Mouse (Mus musculus) CH12.LX (cell line): ENCODE measurements around the gene Wnk2. TPM values are rescaled to one million over a fixed set of nuclear protein-coding genes. Genes with fewer than 3 reads are reported as not detected.

Experiments used
- DNase-seq: peaks from one replicate; pipeline ENCODE4 v3.0.0-alpha.2; 2013; ENCODE audit errors: extremely low read depth
- H3K27ac ChIP-seq: 2 replicates; pipeline ENCODE4 v1.5.1; 2012; ENCODE audit warnings: low read depth, mild to moderate bottlenecking, control low read depth, moderate library complexity; ENCODE audit not compliant: insufficient read depth
- H3K27me3 ChIP-seq: replicated peaks from 2 replicates; pipeline ENCODE3; 2012; ENCODE audit warnings: inconsistent platforms
- H3K36me3 ChIP-seq, 2 experiments: replicated peaks in 1 of 2; 2 replicates each; pipeline versions ENCODE3 to v1.6.1; 2012; ENCODE audit warnings: inconsistent platforms in 1 of 2, low read length in 1 of 2, mild to moderate bottlenecking in 1 of 2, mixed read lengths in 1 of 2, moderate library complexity in 1 of 2; ENCODE audit not compliant: control insufficient read depth in 1 of 2, insufficient read depth in 1 of 2
- H3K4me1 ChIP-seq, 2 experiments: 2 replicates each; pipeline ENCODE4 v1.6.1; 2012; ENCODE audit warnings: inconsistent platforms in 1 of 2, moderate library complexity in 1 of 2; ENCODE audit not compliant: insufficient read depth in 2 of 2, control insufficient read depth in 1 of 2
- H3K4me2 ChIP-seq: 2 replicates; pipeline ENCODE4 v1.6.1; 2012; ENCODE audit warnings: low read depth, mild to moderate bottlenecking, control low read depth; ENCODE audit not compliant: poor library complexity, insufficient read depth, severe bottlenecking
- H3K4me3 ChIP-seq, 3 experiments: fragments of 150-350 bp in 1 of 3; sonication (generic) in 1 of 3; replicated peaks in 1 of 3; 2 replicates each; pipeline versions ENCODE3 to v1.5.1; 2011 to 2012; ENCODE audit warnings: low read depth in 2 of 3, low read length in 2 of 3, mild to moderate bottlenecking in 2 of 3, moderate library complexity in 2 of 3, control low read depth in 1 of 3, improper control_type of control experiment in 1 of 3, inconsistent platforms in 1 of 3, mixed read lengths in 1 of 3; ENCODE audit not compliant: poor library complexity in 1 of 3
- H3K79me2 ChIP-seq: replicated peaks from 2 replicates; pipeline ENCODE4 v1.6.1; 2012; ENCODE audit warnings: mild to moderate bottlenecking, moderate library complexity; ENCODE audit not compliant: control insufficient read depth, poor library complexity, insufficient read depth, severe bottlenecking; ENCODE audit errors: extremely low read depth
- H3K9ac ChIP-seq: 2 replicates; pipeline ENCODE4 v1.6.1; 2012; ENCODE audit warnings: low read depth, mild to moderate bottlenecking, control low read depth, moderate library complexity; ENCODE audit not compliant: insufficient read depth
- H3K9me3 ChIP-seq: replicated peaks from 2 replicates; pipeline ENCODE3; 2012; ENCODE audit warnings: low read length, inconsistent platforms, mixed read lengths
- EP300 ChIP-seq: IDR thresholded peaks from 2 replicates; pipeline ENCODE4 v1.6.1; 2011; ENCODE audit warnings: low read length, improper control_type of control experiment
- GABPA ChIP-seq: IDR thresholded peaks from 2 replicates; pipeline ENCODE4 v1.6.1; 2012; ENCODE audit warnings: low read depth, low read length, improper control_type of control experiment, inconsistent platforms; ENCODE audit not compliant: insufficient replicate concordance
- JUND ChIP-seq: conservative IDR thresholded peaks from 2 replicates; pipeline ENCODE4 v1.6.1; 2011; ENCODE audit warnings: low read depth, low read length, improper control_type of control experiment
- MYC ChIP-seq: IDR thresholded peaks from 2 replicates; pipeline ENCODE4 v1.6.1; 2011; ENCODE audit warnings: low read depth, mild to moderate bottlenecking, improper control_type of control experiment, low read length
- NELFE ChIP-seq: IDR thresholded peaks from 2 replicates; pipeline ENCODE4 v1.6.1; 2011; ENCODE audit warnings: low read depth, low read length, improper control_type of control experiment
- PAX5 ChIP-seq: IDR thresholded peaks from 2 replicates; pipeline ENCODE4 v1.6.1; 2012; ENCODE audit warnings: low read length, inconsistent platforms, mixed read lengths
- POLR2A ChIP-seq: IDR thresholded peaks from 2 replicates; pipeline ENCODE4 v1.6.1; 2011; ENCODE audit warnings: low read depth, mild to moderate bottlenecking, improper control_type of control experiment, low read length
- ZMIZ1 ChIP-seq: IDR thresholded peaks from 2 replicates; pipeline ENCODE4 v1.6.1; 2012; ENCODE audit warnings: low read depth, mild to moderate bottlenecking, inconsistent platforms, low read length, improper control_type of control experiment
- dilution Hi-C: fragments of 300-500 bp; cut with MboI; formaldehyde crosslinking; loops from 2 replicates; pipeline ENCODE4 v1.14.3; 2020; ENCODE audit warnings: low sequenced_read_pairs; ENCODE audit not compliant: extremely low pct_unique_long_range_greater_than_20kb, extremely low pct_ligation_motif_present
- in situ Hi-C: fragments of 300-500 bp; cut with MboI; formaldehyde crosslinking; loops from 3 replicates; pipeline ENCODE4 v1.14.3; 2019; ENCODE audit warnings: low sequenced_read_pairs, low pct_ligation_motif_present, low pct_unique_long_range_greater_than_20kb, mixed read lengths
- polyA plus RNA-seq: library from polyadenylated mRNA; unstranded; fragments of >175 nt; gene quantifications from 2 replicates; pipeline ENCODE4 v1.2.1, GENCODE M21; 2012; ENCODE audit warnings: low read depth; ENCODE audit not compliant: insufficient read length
- total RNA-seq, 2 experiments: library from RNA; depleted of rRNA; stranded (reverse); fragments of 300-350 nt in 1 of 2; fragments of >200 nt in 1 of 2; gene quantifications; 2 replicates each; pipeline ENCODE4 v1.2.3; 2012 to 2014

Wnk2 gene
- total and polyA plus RNA-seq, 3 experiments: 0.04 TPM; not detected in 2

DNA sequence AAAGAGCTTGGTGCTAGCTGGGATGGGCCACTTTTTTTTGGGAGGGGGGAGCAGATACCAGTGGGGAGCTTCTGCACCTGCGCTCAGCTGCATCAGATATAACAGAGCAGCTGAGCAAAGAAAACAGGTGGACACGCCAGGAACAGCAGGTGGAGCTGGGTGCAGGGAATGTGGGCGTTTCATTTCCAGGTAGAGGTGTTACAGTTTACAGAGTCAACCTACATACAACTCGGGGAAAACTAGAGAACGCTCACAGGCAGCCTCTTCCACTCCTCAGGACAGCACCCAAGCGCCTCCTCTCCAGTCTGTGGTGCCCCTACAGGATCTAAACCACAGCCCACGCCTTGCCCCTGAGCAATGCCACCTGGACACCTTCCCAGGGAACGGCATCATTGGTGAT is 35.2 kb downstream of the Wnk2 start:
- H3K9ac ChIP-seq: no peak overlapping the region
- no peak overlapping the region for H3K4me3 ChIP-seq
- H3K79me2 ChIP-seq: no peaks in the 10 kb centered on the region
- no peak overlapping the region for H3K4me2 ChIP-seq
- dilution Hi-C loops: no loop called here
- no peaks in the 10 kb centered on the region for H3K27me3 ChIP-seq
- no peak overlapping the region for H3K27ac ChIP-seq
- no peak for TF ChIP-seq MYC
- no peak for TF ChIP-seq EP300
- in situ Hi-C loops: no loop called here
- peaks cover 2 to 21% of the 10 kb centered on the region in 2 experiments; a peak in 2 of 4 replicates for H3K4me1 ChIP-seq
- H3K36me3 ChIP-seq: no peaks in the 10 kb centered on the region
- no peak for DNase-seq
- no peaks in the 10 kb centered on the region for H3K9me3 ChIP-seq

DNA sequence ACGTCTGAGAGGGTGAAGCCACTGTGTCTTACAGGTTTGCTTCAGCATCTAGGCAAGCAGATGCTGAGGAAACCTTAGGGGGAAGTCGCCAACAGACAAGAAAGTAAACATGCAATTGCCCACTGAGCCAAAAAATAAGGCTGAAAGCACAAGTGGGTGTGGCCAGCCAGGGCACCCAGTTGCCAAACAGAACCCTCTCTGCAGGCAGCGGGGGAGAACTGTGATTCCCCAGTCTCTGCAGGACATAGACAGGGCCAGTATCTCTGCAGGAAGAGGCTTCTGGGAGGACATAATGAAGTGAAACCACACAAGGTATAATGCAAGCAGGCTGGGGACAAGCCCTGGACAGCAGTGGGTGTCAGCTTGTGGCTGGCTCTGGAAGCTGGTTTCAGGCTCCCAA is 38.1 kb downstream of the Wnk2 start:
- no peaks in the 10 kb centered on the region for H3K36me3 ChIP-seq
- peaks cover 7% of the 10 kb centered on the region for H3K9me3 ChIP-seq
- H3K4me1 ChIP-seq: peaks cover 2 to 21% of the 10 kb centered on the region in 2 experiments; a peak in 2 of 4 replicates
- DNase-seq: no peak
- in situ Hi-C loops (no loop called here), dilution Hi-C loops (no loop called here)
- no peak overlapping the region for H3K4me2 ChIP-seq
- H3K27ac ChIP-seq: no peak overlapping the region
- H3K27me3 ChIP-seq: no peaks in the 10 kb centered on the region
- no peak overlapping the region for H3K9ac ChIP-seq
- no peak overlapping the region for H3K4me3 ChIP-seq
- TF ChIP-seq JUND: no peak
- no peak for TF ChIP-seq POLR2A
- TF ChIP-seq GABPA: no peak
- no peak for TF ChIP-seq NELFE
- TF ChIP-seq PAX5: no peak
- no peaks in the 10 kb centered on the region for H3K79me2 ChIP-seq

DNA sequence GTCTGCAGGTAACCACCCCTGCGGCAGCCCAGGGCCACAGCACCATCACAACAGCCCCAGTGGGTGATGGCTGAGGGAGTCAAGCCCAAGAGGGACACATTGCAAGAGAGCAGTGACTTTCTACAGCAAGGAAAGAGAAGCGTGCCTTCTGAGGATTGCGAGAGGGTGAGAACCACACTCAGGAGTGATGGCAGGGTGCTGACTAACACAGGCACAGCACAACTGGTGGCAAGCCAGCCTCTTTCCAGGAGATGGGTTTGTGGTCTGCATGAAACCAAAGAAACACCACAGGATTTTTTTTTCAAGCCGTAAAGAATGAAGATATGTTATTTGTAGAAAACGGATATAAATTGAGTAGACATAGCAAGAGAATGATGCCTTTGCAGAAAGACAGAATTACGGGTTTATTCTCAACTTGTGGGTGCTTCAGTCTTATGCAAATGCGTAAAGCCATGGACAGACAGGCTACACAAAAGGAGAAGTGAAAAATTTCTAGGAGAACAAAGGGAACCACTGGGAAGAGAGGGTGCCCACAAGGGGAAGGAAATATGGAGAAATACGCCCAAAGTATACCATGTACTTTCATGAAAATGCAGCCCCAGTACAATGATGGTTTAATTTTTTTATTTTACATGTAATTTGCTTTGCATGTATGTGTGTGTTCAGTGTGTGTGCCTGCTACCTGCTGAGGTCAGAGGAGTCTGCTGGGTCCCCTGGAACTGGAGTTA is 39.5 kb downstream of the Wnk2 start:
- in situ Hi-C loops: no loop called here
- dilution Hi-C loops: no loop called here

More for the DNA sequence above, 39.5 kb downstream of the Wnk2 start:
- no peaks in the 10 kb centered on the region for H3K27me3 ChIP-seq
- no peak for DNase-seq
- peaks cover 7% of the 10 kb centered on the region for H3K9me3 ChIP-seq
- no peak overlapping the region for H3K9ac ChIP-seq
- H3K36me3 ChIP-seq: no peaks in the 10 kb centered on the region
- H3K79me2 ChIP-seq: no peaks in the 10 kb centered on the region
- TF ChIP-seq ZMIZ1: no peak
- H3K27ac ChIP-seq: no peak overlapping the region
- peaks cover 2 to 21% of the 10 kb centered on the region in 2 experiments; a peak in 2 of 4 replicates for H3K4me1 ChIP-seq
- no peak overlapping the region for H3K4me2 ChIP-seq
- H3K4me3 ChIP-seq: no peak overlapping the region
